Mouse (Mus musculus) cortical plate, adult 2 months (tissue): ENCODE results near the gene Mrtfa. TPM values are rescaled to one million over a fixed set of nuclear protein-coding genes. Genes with fewer than 3 reads are reported as not detected.

ENCODE experiments used
- H3K27ac ChIP-seq: fragments of 200-500 bp; 2 replicates; pipeline ENCODE4 v1.5.1; 2012; ENCODE audit warnings: low read length, control low read depth, inconsistent platforms; ENCODE audit not compliant: insufficient read depth
- H3K4me1 ChIP-seq: fragments of 200-500 bp; 2 replicates; pipeline ENCODE4 v1.6.1; 2011; ENCODE audit warnings: low read length; ENCODE audit not compliant: control insufficient read depth, insufficient read depth
- H3K4me3 ChIP-seq: fragments of 200-500 bp; 2 replicates; pipeline ENCODE4 v1.5.1; 2011; ENCODE audit warnings: mild to moderate bottlenecking, low read length, control low read depth; ENCODE audit not compliant: insufficient read depth
- CTCF ChIP-seq: fragments of 200-500 bp; IDR thresholded peaks from 2 replicates; pipeline ENCODE4 v1.5.1; 2011; ENCODE audit warnings: mild to moderate bottlenecking, control low read depth, low read length; ENCODE audit not compliant: insufficient read depth; ENCODE audit errors: extremely low read depth
- POLR2A ChIP-seq: fragments of 200-500 bp; IDR thresholded peaks from 2 replicates; pipeline ENCODE4 v1.6.1; 2011; ENCODE audit warnings: mild to moderate bottlenecking, low read length, control low read depth; ENCODE audit not compliant: insufficient read depth; ENCODE audit errors: extremely low read depth
- polyA plus RNA-seq: library from polyadenylated mRNA; depleted of rRNA; stranded (reverse); fragments of >200 nt; gene quantifications from 2 replicates; pipeline ENCODE4 v1.2.3, GENCODE M21; 2012; rRNA removed

Mrtfa gene
- polyA plus RNA-seq, 1 experiment: 30.9 TPM

- H3K4me3 ChIP-seq: no peak overlapping the region
- peaks cover 1% of the 10 kb centered on the region; the same call in 1 of the 2 replicates for H3K4me1 ChIP-seq
- no peak for TF ChIP-seq POLR2A
- no peak for TF ChIP-seq CTCF
- no peak overlapping the region for H3K27ac ChIP-seq
Measured at GRCm38 (mm10) chr15:80994959-80995358, 195.6 kb downstream of the Mrtfa start.

- Histone ChIP-seq H3K4me3 (no peak overlapping the region), H3K27ac (no peak overlapping the region), H3K4me1 (0 out of 2 replicates have a peak, but pooled peaks cover 2% of the 10 kb centered on the region)
- TF ChIP-seq POLR2A (no peak), CTCF (no peak)
Measured at GRCm38 (mm10) chr15:80989712-80990111, 200.8 kb downstream of the Mrtfa start.

GRCm38 (mm10) chr15:80988331-80988730 lies 202.2 kb downstream of the Mrtfa start:
- H3K4me1 ChIP-seq: 0 out of 2 replicates have a peak, but pooled peaks cover 2% of the 10 kb centered on the region
- H3K27ac ChIP-seq: no peak overlapping the region
- TF ChIP-seq CTCF: no peak
- TF ChIP-seq POLR2A: no peak
- H3K4me3 ChIP-seq: no peak overlapping the region

GRCm38 (mm10) chr15:80983264-80983663 lies 207.3 kb downstream of the Mrtfa start:
- Histone ChIP-seq H3K27ac (no peak overlapping the region), H3K4me3 (no peak overlapping the region), H3K4me1 (peaks cover 10% of the 10 kb centered on the region; the same call in 1 of the 2 replicates)
- TF ChIP-seq CTCF: no peak
- no peak for TF ChIP-seq POLR2A

- TF ChIP-seq CTCF: no peak
- TF ChIP-seq POLR2A: no peak
- H3K27ac ChIP-seq: no peak overlapping the region
- H3K4me3 ChIP-seq: no peak overlapping the region
- H3K4me1 ChIP-seq: peaks cover 10% of the 10 kb centered on the region; the same call in 1 of the 2 replicates
Measured at GRCm38 (mm10) chr15:80981176-80981575, 209.4 kb downstream of the Mrtfa start.

- TF ChIP-seq CTCF (no peak), POLR2A (no peak)
- Histone ChIP-seq H3K4me1 (peaks cover 10% of the 10 kb centered on the region; the same call in 1 of the 2 replicates), H3K27ac (no peak overlapping the region), H3K4me3 (peak overlapping the region; percentile 3; the same call in 1 of the 2 replicates)
Measured at GRCm38 (mm10) chr15:80979611-80980010, 210.9 kb downstream of the Mrtfa start.

- peaks cover 10% of the 10 kb centered on the region; the same call in 1 of the 2 replicates for H3K4me1 ChIP-seq
- peak within 1 kb of the TSS; percentile 87 for H3K4me3 ChIP-seq
- no peak for TF ChIP-seq CTCF
- peak; percentile 83 for TF ChIP-seq POLR2A
- peak within 1 kb of the TSS; percentile 78 for H3K27ac ChIP-seq
Measured at GRCm38 (mm10) chr15:80977620-80978334, 212.8 kb downstream of the Mrtfa start, which contains the start of gene Sgsm3. TSS of gene Sgsm3 (plus strand) at chr15:80977765.

- no peak for TF ChIP-seq CTCF
- no peak for TF ChIP-seq POLR2A
- peaks cover 10% of the 10 kb centered on the region; the same call in 1 of the 2 replicates for H3K4me1 ChIP-seq
- no peak overlapping the region for H3K27ac ChIP-seq
- H3K4me3 ChIP-seq: no peak overlapping the region
Measured at GRCm38 (mm10) chr15:80975666-80976065, 214.9 kb downstream of the Mrtfa start.

GRCm38 (mm10) chr15:80974311-80974710 lies 216.2 kb downstream of the Mrtfa start:
- TF ChIP-seq POLR2A (no peak), CTCF (no peak)
- Histone ChIP-seq H3K27ac (no peak overlapping the region), H3K4me1 (peaks cover 6% of the 10 kb centered on the region; the same call in 1 of the 2 replicates), H3K4me3 (no peak overlapping the region)

GRCm38 (mm10) chr15:80969371-80969770 lies 221.2 kb downstream of the Mrtfa start:
- H3K27ac ChIP-seq: no peak overlapping the region
- H3K4me3 ChIP-seq: no peak overlapping the region
- no peak for TF ChIP-seq CTCF
- no peak for TF ChIP-seq POLR2A
- no peaks in the 10 kb centered on the region for H3K4me1 ChIP-seq

Other genes starting within 250 kb of the Mrtfa start
- 52.3 and 54.5 TPM in 2 replicates for gene Adsl, start 242.3 kb downstream of the Mrtfa start, polyA plus RNA-seq
- gene Sgsm3, start 213.0 kb downstream of the Mrtfa start, polyA plus RNA-seq: 89.4 and 97.4 TPM in 2 replicates
- gene Mchr1, start 44.7 kb upstream of the Mrtfa start, polyA plus RNA-seq: 21.9 and 22.7 TPM in 2 replicates
- 47.7 and 47.9 TPM in 2 replicates for gene Slc25a17, start 170.1 kb upstream of the Mrtfa start, polyA plus RNA-seq
- gene St13, start 209.3 kb upstream of the Mrtfa start, polyA plus RNA-seq: 72.9 and 78.3 TPM in 2 replicates
- 9.5 and 10.2 TPM in 2 replicates for gene Xpnpep3, start 209.4 kb upstream of the Mrtfa start, polyA plus RNA-seq
- not detected in 2 replicates for gene Dnajb7, start 217.5 kb upstream of the Mrtfa start, polyA plus RNA-seq